Mouse (Mus musculus): ENCODE results near the gene Lcn4.
A peak's percentile ranks its signal among the peaks of the same experiment; 100 is the strongest.

Lcn4 gene

DNA sequence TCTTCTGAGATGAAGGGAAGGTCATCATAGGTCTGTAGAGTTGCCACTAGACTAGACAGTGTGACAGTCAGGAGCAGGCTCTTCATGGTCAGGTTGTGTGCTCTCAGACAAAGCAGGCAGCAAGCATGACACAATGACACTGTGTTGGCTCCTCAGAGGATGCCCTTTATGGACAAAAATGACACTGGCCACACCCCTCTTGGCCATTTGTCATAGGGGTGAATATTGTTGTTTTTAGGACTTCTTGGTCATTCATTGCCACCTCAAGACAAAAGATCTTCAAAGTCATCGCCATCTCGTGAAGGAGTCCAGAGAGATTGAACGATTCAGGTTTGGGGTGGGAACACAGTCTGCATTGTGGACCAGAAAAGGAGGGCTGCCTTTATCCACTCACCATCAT lies at the start of gene Lcn4:
TSS of gene Lcn4 (minus strand) at position 101 of the 400 bp plus-strand sequence.
- DNase-seq (ENCODE audit: low spot score) = no peak

DNA sequence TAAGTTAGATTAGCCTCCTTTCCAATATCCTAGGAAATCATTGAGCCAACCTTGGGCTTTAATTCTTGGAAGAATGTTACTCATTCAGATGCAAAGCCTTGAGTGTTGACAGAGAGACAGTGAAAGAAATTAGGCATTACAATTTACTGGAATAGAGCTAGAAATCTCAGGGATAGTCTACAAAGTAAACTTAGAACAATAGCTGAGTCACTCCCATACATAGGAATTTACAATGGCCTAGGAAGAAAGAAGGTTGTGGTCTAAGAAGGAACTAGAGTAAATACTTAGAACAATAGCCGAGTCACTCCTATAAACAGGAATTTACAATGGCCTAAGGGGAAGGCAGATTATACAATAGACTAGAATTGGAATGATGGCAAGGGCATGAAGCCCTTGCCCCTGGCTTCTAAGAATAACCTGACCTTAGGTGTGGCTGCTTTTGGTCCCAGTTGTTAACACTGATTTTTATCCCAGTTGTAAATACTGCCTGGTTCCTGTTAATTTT lies 15.1 kb upstream of the Lcn4 start:
- DNase-seq (ENCODE audit: low spot score) = no peak

DNA sequence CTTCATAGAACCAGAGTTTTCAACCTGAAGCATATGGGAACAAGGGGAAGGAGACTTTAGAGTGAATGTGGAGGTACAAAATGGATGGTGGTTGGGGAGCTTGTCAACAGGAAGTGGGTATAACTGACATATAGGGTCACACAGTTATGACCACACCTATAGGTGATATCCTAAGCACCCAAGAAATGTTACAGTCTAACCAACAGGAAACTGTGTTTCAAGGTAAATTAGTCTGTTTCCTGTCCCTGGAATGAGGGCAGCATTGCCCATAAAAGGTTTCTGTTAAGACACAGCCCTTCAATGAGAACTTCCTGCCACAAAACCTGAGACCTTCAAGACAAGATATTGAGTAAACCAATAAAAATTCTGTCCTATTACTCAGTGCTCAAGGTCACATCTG lies 2.3 kb downstream of the Lcn4 start:
- DNase-seq (ENCODE audit: low spot score) = no peak

DNA sequence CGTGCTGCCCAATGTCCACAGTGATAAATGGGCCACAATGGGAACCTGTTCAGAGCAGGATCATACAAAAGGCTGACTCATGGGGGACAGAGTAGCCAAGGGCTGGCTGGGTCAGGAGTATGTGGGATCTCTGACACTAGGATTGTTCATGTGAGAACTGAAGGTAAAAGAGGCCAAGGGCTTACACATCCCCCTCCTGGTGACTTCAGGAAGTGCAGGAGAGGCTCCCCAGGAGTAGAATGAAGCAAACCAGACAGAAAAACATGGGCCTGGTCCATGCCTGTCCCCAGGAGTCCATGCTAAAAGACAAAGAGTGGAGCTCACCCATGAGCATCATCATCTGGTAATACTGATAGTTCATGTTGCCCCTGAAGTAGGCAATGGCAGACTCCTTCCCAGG lies 7.5 kb downstream of the Lcn4 start:
- peak; percentile 82 for DNase-seq (ENCODE audit: low spot score)

GRCm38 (mm10) chr2:26663112-26663511 lies 8.0 kb downstream of the Lcn4 start:
- DNase-seq (ENCODE audit: low spot score) = no peak

- no peak for DNase-seq (ENCODE audit: low spot score)
Measured at GRCm38 (mm10) chr2:26662509-26662882, 8.6 kb downstream of the Lcn4 start.

- DNase-seq (ENCODE audit: low spot score) = peak; percentile 41
Measured at GRCm38 (mm10) chr2:26661768-26662508, 9.1 kb downstream of the Lcn4 start.

- peak; percentile 55 for DNase-seq (ENCODE audit: low spot score)
Measured at GRCm38 (mm10) chr2:26661143-26661752, 9.8 kb downstream of the Lcn4 start.

DNA sequence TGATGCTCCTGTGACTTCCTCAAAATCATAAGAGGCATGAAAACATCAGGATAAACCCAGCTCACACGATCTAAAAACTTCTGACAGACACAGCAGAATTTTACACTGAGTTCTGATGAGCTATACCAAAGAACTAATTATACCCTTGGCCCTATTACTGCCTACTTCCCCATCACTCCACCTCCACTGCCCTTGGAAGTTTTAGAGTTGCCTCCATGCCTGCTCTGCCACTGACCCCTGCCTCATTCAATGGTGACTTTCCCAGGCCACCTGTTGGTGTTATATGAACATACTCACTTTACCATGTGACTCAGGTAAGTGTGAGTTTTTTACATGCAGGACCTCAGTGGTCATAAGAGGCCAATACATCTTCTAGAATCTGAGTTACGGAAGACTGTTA lies 13.7 kb downstream of the Lcn4 start:
- no peak for DNase-seq (ENCODE audit: low spot score)

DNA sequence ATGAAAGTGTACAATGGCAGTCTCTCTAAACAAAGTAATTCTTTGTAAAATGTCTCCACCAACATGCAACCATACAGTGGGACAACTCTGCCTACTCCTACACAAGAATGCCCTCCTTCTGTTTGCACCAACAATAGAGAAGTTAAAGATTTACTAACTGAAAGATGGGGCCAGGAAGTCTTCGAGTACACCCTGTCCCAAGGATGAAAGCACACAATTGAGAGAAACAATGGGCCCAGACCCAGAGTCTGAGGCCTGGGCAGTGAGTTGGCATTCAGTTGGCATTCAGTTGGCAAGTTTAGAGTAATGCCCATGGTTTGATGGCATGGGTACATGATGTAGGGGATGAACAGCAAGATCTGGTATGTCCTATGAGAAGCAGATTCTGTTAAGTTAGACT lies 16.4 kb downstream of the Lcn4 start:
- no peak for DNase-seq (ENCODE audit: low spot score)

DNA sequence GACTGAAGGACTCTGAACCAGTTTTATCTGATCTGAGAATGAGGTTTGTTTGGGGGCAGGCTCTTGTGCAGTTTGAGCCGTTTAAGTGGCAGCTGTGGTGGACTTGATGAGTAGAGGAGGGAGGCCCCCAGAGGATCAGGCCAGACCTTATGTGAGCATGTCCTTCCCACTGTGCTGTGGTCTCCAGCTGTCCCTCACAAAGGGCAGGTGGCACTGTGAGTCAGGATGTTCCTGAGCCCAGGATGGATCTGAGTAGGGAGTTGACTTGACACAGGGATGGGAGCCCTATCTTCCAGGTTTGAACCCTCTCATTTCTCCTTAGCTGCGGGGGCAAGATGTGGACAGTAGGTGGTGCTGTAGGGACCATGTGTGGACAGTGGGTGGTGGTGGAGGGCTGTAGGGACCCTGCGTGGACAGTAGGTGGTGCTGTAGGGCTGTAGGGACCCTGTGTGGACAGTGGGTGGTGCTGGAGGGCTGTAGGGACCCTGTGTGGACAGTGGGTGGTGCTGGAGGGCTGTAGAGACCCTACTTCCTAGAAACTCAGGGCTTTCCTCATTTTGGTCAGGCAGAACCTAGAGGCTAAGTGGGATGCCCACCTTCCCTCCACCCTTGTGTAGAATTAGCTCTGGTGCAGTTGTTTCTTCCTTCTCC lies 24.3 kb downstream of the Lcn4 start:
- peak; percentile 74 for DNase-seq (ENCODE audit: low spot score)

GRCm38 (mm10) chr2:26643942-26644341 lies 27.1 kb downstream of the Lcn4 start:
- DNase-seq (ENCODE audit: low spot score) = peak; percentile 65

DNA sequence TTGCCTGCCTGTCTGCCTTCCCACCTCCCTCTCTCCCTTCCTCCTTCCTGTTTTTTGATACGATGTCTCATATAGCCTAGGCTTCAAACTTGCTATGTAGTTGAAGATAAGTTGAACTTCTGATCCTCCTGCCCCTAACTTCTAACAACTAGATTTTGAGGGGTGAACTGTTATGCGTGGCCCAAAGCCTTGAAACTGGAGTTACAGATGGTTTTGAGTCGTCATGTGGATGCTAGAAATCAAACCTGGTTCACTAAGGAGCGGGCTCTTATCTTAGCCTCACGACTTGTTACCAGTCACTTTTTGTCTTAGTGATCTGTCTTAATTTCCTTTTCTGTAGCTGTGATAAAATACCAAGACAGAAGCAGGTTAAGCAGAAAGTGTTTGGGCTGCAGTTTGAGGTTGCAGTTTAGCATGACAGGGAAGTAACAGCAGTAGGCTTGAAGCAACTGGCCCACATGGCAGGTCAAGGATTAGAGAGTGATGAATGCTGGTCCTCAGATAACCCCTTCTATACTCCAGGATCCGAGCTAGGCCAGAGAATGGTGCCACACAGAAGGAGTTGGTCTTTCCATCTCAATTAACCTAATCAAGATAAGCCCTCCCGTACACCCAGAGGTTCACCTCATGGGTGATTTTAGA lies 30.0 kb downstream of the Lcn4 start:
- DNase-seq (ENCODE audit: low spot score) = no peak

DNA sequence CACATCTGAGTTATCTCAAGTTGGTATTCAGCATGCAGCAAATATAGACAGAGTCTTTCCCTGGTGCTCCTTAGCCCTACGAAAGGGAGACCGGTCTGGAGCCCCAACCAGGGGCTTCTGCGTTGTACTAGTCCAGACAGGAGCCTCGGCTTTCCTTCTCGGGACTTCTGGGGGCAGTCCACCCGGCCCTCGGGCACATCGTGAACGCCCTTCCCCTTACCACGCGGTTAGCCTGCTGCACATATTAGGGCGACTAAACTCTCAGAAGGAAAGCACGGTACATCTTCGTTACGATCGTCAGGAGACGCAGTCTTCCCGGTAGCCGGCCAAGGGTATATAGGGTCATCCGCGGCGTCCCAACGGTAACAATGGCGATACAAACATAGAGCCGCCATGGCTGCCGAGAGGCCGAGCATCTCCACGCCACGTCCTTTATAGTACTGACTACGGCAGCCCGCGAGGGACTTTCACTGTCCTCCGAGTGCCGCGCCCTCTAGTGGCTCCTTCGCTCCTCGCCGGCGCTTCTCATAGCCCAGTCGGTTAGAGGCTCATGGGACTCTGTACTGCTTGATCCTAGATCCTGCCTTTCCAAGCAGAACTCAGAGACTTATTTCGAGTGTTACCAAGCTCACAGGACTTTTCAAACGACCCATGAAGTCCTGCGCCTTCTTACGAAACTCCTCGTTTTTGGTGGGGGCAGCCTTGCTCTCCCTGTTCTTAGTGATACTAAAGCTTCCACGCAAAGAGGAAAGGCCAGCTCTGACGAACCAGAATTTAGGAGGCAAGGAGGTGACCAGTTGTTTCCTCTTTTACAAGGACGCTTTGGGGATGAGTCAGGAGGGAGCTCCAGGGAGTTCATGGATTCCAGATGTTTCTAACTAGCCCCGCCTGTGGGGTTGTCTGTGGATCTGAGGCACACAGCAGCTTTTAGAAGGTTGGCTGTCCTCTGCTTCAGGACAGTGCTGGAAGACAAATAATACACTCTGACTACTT lies 30.9 kb downstream of the Lcn4 start:
- peak; percentile 99 for DNase-seq (ENCODE audit: low spot score)

- no peak for DNase-seq (ENCODE audit: low spot score)
Measured at GRCm38 (mm10) chr2:26639083-26639482, 32.0 kb downstream of the Lcn4 start.

DNA sequence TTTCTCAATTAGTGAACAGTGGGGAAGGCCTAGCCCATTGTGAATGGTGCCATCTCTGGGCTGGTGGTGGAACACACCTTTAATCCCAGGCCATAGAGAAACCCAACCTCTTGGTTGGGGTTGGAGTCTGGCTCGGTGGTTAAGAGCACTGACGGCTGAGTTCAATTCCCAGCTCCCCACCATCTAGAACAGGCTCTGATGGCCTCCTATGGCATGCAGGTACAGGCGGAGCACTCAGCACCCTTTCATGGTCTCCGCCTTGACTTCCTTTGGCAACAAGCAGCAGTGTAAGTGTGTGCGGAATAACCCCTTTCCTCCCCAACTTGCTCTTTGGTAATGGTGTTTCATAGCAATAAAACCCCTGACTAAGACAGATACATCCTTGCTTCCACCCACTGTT lies 32.5 kb downstream of the Lcn4 start:
- DNase-seq (ENCODE audit: low spot score) = no peak

DNA sequence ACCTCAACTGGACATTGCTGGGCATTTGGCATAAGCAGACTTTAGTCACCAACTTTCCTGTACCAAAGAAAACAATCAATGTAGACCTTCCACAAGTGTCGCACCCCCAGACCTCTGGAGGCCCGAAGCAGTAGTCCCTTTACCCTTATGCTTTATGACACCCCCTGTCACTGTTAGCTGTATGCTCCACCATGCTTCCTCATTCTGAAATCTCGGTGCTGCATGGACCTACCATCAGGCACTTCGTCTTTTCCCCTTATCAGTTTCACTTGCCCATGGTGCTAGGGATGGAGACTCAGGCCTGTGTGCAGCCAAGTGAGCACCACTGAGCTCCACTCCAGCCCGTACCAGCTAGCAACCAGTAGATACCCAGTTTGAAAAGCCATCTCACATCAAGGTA lies 33.0 kb downstream of the Lcn4 start:
- no peak for DNase-seq (ENCODE audit: low spot score)

- DNase-seq (ENCODE audit: low spot score) = no peak
Measured at GRCm38 (mm10) chr2:26637316-26637932, 33.7 kb downstream of the Lcn4 start.

- no peak for DNase-seq (ENCODE audit: low spot score)
Measured at GRCm38 (mm10) chr2:26636325-26636635, 34.8 kb downstream of the Lcn4 start.

- DNase-seq (ENCODE audit: low spot score) = no peak
Measured at GRCm38 (mm10) chr2:26635489-26636324, 35.4 kb downstream of the Lcn4 start.
